Mouse (Mus musculus): ENCODE measurements around the gene Gpr37l1.

GRCm38 (mm10) chr1:135148476-135148875 is 19.0 kb downstream of the Gpr37l1 start:
- TF ChIP-seq CTCF (IDR thresholded peaks at IDR 0.05; ENCODE audit: borderline replicate concordance, insufficient read depth, low read depth, low read length): no peak
- no peak for TF ChIP-seq POLR2A (IDR thresholded peaks at IDR 0.05; ENCODE audit: borderline replicate concordance, insufficient read depth, low read length)
